Mouse (Mus musculus) liver, adult 2 months (tissue): Measurements from ENCODE around the gene Plekha1.

Source experiments
- CTCF ChIP-seq: fragments of 200-500 bp; IDR thresholded peaks from 2 replicates; pipeline ENCODE4 v1.5.1; 2011; ENCODE audit warnings: low read depth, low read length, control low read depth
- POLR2A ChIP-seq: fragments of 200-500 bp; IDR thresholded peaks from 2 replicates; pipeline ENCODE4 v1.6.1; 2011; ENCODE audit warnings: low read length, control low read depth; ENCODE audit not compliant: insufficient read depth; ENCODE audit errors: extremely low read depth

GRCm38 (mm10) chr7:130865613-130866591 is at the start of gene Plekha1:
- TF ChIP-seq POLR2A (peak; percentile 59; the same call in 1 of the 2 replicates), CTCF (no peak)
